Mouse (Mus musculus): ENCODE measurements at regions not wholly inside any gene's neighbourhood (a gene's known extent, or its start where the extent isn't known, plus 50 kb on each side); places are given as distances from the start of the nearest gene placed in this dataset.

DNA sequence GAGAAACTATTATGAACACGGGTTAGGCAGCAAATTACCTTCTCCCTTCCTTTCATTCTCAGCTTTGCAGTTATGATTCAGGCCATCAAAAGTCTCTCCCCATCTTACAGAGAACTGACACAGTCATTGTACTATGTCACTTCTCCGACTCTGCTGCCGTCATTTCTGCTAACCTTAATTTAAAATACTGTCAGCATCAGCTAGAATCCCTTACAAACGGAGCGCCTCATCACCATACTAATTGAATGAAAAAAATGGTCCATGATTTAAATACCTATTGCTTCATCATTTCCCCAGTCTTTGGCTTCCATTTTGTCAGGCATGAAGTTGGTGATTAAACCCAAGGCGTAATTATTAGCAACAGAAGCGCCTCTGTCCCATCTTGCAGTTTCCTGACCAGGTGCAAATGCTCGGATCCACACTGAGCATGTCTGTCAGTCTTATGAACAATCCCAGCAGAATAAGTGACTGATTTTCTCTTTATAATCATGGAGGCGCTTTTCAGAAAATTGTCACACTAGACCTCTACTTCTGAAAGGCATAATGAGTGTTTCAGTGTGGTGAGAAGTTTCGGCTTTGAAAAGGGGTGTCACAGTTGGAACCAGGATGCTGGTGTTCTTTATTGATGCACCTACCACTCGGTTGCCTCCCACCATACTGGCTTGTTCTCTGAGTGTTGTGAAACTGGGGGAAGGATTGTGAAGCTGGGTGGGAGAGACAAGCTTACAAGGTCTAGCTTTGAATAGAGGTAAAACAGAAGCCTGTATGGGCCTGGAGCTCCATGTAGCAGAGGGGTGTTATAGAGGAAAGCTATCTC lies 52.4 kb upstream of the Npy start:
- DNase-seq (ENCODE audit: low read depth, low spot score) = no peak
